Mouse (Mus musculus) embryo, embryonic 9.5 days (tissue): ENCODE results near the gene Clcn6.
"Not testable (repeated sequence)": the region's sequence is repeated elsewhere in the genome, so short reads cannot be mapped to it uniquely, and the experiment has no call there.

Source experiments
- DNase-seq: peaks from one replicate; pipeline ENCODE4 v3.0.0-alpha.2; 2017; ENCODE audit errors: extremely low spot score

Gene Clcn6

GRCm38 (mm10) chr4:148065702-148066400, 27.2 kb upstream of the Clcn6 start:
- peak; percentile 43 for DNase-seq

DNA sequence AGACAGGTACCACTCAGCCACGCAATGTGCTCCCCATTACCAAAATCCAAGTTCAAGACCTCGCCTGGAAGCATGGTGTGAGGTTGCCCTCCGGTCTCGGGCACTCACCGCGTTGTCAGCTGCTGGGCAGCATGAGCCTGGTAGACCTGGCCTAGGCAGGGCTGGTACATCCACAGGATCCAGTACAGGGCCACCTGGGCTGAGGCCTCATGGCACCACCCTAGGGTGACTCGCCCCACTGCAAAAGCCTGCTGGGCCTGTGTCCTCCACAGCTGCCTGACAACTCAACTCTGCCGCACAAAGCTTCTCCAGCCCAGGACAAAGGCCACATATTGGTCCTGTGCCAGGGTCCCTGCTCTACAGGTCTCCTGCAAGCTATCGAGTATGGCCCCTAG, 22.5 kb upstream of the Clcn6 start:
- DNase-seq = no peak

- DNase-seq = peak; percentile 37
Measured at GRCm38 (mm10) chr4:148060120-148061085, 21.8 kb upstream of the Clcn6 start.

DNA sequence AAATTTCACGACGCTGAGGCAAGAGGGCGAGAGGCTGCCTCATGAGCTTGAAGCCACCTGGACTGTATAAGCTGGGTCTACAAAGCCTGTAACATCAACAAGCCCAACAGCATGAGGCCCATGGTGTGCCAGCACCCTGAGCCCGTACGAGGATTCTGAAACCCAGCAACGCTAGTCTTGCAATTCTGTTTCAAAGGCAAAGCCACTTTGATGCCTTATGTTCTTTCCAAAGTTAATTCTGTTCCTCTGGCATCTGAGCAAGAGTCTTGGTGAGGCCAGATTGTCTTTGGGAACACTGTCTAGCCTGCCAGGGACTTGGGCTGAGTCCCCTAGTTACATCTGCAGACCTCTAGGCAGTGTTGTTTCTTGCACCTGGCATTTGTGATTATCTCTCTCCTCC, 20.4 kb upstream of the Clcn6 start:
- DNase-seq = no peak

GRCm38 (mm10) chr4:148058218-148058819, 19.7 kb upstream of the Clcn6 start:
- DNase-seq = no peak

DNA sequence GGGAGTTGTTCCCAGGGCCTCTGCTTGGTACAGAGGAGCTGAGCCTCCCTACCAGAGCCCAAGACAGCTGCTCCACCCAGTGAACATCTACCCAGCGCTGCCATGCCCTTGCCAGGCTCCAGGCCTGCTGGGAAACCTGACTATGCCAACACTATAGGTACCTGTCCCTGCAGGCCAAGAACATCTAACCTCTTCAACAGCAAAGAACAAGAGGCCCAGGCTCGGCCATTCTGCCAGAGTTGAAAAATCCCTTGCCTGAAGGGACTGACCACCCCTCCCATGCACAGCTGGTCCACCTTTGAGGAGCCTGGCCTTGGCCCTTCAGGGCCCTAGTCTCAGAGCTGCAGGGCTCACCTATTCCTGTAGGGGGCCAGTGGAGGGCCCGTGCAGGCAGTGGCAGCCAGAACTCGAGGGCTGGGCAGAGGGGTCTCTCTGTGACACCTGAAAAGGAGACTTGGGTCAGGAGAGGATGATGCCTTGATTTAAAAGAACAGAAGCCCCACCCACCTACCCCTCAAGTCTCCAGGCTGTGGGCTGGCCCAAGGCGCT, 19.1 kb upstream of the Clcn6 start:
- no peak for DNase-seq

GRCm38 (mm10) chr4:148056801-148057200, 18.2 kb upstream of the Clcn6 start:
- no peak for DNase-seq

GRCm38 (mm10) chr4:148056246-148056645, 17.6 kb upstream of the Clcn6 start:
- DNase-seq = no peak

DNA sequence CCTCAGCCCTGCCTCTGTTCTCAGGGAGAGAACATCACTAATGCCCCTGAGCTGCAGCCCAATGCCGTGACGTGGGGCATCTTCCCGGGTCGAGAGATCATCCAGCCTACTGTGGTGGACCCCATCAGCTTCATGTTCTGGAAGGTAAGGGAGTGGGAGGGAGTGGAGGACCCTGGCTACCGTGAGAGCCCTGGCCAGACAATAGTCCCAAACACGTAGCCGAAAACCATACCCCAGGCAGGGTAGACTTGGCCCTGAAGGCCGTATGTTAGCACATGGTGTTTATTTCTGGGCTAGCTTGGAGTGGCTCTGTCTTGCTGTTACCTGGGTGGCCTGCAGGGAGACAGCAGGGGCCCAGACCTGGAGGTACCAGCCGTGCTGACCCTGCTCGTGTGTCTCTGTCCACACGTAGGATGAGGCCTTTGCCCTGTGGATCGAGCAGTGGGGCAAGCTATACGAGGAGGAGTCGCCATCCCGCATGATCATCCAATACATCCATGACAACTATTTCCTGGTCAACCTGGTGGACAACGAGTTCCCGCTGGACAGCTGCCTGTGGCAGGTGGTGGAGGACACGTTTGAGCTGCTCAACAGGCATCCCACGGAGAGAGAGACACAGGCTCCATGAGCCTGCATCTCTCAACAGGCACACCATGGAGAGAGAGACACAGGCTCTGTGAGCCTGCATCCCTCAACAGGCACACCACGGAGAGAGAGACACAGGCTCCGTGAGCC, 16.5 kb upstream of the Clcn6 start:
- DNase-seq = no peak

GRCm38 (mm10) chr4:148053417-148053920, 14.8 kb upstream of the Clcn6 start:
- DNase-seq = no peak

DNA sequence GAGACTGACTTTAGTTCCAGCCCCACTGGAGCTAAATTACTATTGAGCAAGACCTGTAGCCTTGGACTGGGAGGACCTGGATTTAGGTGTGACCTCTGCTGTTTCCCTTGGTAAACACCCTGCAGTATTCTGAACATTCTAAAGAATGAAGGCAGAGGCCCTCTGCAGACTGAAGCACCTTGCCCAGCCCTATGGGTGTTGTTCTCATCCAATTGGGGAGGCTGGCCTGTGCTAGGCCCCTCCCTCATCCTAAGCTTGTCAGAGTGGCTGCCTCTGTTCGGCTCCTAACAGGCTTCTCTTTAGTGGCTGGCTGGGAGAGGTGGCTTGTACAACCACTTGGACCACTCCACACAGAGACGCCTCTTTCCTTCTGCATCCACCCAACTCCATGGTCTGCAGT, 14.4 kb upstream of the Clcn6 start:
- DNase-seq = no peak

DNA sequence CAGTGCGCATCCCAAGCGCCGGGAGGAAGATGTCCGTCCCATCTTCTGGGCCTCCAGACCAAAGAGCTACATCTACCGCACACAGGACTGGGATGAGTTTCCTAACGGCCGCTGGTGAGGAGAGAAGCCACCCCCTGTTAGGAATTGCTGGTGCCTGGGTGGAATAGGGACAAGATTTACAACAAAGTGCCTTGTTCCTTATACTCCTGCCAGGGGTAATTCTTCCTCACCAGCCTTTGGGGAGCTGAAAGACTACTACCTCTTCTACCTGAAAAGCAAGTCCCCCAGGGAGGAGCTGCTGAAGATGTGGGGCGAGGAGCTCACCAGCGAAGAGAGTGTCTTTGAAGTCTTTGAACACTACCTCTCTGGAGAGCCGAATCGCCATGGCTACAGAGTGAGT, 13.3 kb upstream of the Clcn6 start:
- DNase-seq = no peak

DNA sequence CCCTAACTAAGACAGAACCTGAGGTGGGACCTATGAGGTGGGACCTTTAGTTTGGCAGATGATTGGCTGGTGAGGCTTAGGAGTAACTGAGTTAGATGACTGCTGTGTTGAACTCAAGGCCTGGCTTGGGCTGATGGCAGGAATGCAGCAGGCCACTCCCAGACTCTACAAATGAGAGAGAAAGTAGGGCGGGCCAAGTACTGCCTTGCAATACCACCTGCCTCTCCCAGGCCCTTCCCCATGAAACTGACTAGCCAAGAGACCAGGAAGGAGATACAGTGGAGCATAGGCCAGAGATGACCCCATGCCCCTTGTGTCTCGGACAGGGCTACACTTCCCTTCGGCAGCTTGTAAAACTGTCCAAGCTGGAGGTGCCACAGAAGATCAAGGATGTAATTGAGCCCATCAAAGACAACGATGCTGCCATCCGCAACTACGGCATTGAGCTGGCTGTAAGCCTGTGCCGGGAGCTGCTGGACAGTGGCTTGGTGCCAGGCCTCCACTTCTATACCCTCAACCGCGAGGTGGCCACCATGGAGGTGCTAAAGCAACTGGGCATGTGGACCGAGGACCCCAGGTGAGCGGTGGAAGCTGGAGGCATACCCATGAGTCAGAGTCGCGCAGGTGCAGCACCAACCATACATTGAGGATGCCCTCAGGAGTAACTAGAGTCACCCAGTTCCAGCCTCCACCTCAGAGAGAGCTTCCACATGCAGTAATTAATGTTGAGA, 12.6 kb upstream of the Clcn6 start:
- no peak for DNase-seq

DNA sequence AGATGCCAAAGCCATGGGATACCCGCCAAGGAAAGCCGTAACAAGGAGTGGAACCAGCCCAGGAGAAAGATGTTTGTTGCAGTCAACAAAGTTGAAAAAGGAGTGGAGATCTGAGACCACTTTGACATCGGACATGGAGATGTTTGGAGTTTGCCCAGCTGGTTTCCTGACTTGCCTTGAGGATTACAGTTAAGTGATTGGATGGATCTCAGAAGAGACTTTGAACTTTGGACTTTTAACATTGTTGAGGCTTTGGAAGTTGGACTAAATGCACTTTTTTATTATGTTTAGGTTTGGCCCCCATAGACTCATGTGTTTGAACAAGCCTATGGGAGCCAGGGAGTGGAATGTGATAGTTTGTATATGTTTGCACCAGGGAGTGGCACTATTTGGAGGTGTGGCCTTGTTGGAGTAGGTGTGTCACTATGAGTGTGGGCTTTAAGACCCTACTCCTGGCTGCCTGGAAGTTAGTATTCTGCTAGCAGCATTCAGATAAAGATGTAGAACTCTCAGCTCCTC, 11.8 kb upstream of the Clcn6 start:
- not testable (repeated sequence) for DNase-seq

DNA sequence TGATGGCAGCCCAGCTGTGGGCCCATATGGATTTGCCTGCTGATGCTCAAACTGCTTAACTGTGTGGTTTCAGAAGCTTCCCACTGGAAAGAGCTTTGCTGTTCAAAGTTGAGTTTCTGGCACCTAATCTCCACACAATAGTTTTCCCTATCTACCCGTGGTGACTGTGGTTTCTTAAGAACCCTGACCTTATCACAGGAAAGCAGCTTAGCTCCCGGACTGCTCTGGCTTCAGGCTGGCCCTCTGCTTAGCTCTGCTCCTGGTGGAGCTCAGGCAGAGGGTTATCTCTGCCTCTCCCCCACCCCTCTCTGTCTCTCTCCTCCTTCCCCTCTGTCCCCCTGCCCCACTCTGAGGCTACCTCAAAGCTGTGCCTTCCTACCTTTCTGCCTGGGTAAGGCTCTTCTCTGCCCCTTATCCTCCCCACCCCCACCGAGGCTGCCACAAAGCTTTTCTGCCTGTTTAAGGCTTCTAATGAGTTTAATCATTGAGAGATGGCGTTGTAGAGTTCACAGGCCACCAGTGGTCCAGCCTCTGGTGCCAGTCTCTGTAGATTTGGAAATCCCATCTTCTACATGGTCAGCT, 7.9 kb upstream of the Clcn6 start:
- DNase-seq = no peak

- DNase-seq = no peak
Measured at GRCm38 (mm10) chr4:148044113-148044512, 5.5 kb upstream of the Clcn6 start.

DNA sequence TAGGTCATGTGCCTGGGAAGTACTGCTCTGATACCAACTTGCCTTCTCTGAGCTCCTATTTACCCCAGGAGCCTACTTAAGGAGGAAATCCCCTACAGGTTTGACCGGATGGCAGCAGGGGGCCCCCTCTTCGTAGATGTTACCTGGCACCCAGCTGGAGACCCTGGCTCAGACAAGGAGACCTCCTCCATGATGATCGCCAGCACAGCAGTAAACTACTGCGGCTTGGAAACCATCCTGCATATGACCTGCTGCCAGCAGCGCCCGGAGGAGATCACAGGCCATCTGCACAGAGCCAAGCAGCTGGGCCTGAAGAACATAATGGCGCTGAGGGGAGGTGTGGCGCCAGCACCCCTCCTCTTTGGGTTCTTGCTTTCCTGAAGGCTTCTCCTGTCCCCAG, 4.7 kb upstream of the Clcn6 start:
- DNase-seq = not testable (repeated sequence)

- DNase-seq = peak; percentile 56
Measured at GRCm38 (mm10) chr4:148041611-148042191, 3.1 kb upstream of the Clcn6 start.

GRCm38 (mm10) chr4:148040933-148041610, 2.5 kb upstream of the Clcn6 start:
- DNase-seq = peak; percentile 85
